1 mouse cellular context compared by ENCODE assay signal in genomic region chr17:27635575-27635903, GRCm38 (mm10).
TF ChIP-seq lines count a peak whose summit lies in the region.

No protein-coding gene starts in this region.

TF ChIP-seq in MEL, 35 proteins besides CTCF, POLR2A, EP300 and RAD21:
- peak; percentile 97; the same call in 1 of the 2 replicates for TF ChIP-seq ZNF384 (IDR thresholded peaks at IDR 0.05; ENCODE audit: low read depth, low read length)
